Mouse (Mus musculus) thymus, adult 2 months (tissue): Measurements from ENCODE around the gene Grap2. TPM values are rescaled to one million over a fixed set of nuclear protein-coding genes. Genes with fewer than 3 reads are reported as not detected.

ENCODE experiments used
- DNase-seq: peaks from one replicate; pipeline ENCODE4 v3.0.0; 2021
- H3K27ac ChIP-seq: fragments of 200-500 bp; 2 replicates; pipeline ENCODE4 v1.5.1; 2012; ENCODE audit warnings: low read length, control low read depth; ENCODE audit not compliant: control insufficient read depth, insufficient read depth
- H3K27me3 ChIP-seq: fragments of 200-500 bp; 2 replicates; pipeline ENCODE4 v1.6.1; 2012; ENCODE audit warnings: mild to moderate bottlenecking, low read length, moderate library complexity, mixed read lengths; ENCODE audit not compliant: control insufficient read depth, insufficient read depth
- H3K36me3 ChIP-seq: fragments of 200-500 bp; 2 replicates; pipeline ENCODE4 v1.6.1; 2012; ENCODE audit warnings: mild to moderate bottlenecking, low read length, moderate library complexity; ENCODE audit not compliant: control insufficient read depth, insufficient read depth
- H3K4me1 ChIP-seq: fragments of 200-500 bp; replicated peaks from 2 replicates; pipeline ENCODE4 v1.6.1; 2012; ENCODE audit warnings: low read length; ENCODE audit not compliant: control insufficient read depth, insufficient read depth
- H3K4me3 ChIP-seq: fragments of 200-500 bp; 2 replicates; pipeline ENCODE4 v1.5.1; 2012; ENCODE audit warnings: mild to moderate bottlenecking, low read length, control low read depth, moderate library complexity; ENCODE audit not compliant: control insufficient read depth, insufficient read depth
- CTCF ChIP-seq: fragments of 200-500 bp; IDR thresholded peaks from 2 replicates; pipeline ENCODE4 v1.5.1; 2012; ENCODE audit warnings: mild to moderate bottlenecking, control low read depth, low read length, moderate library complexity, borderline replicate concordance; ENCODE audit not compliant: control insufficient read depth, poor library complexity, insufficient read depth; ENCODE audit errors: extremely low read depth
- POLR2A ChIP-seq: fragments of 200-500 bp; IDR thresholded peaks from 2 replicates; pipeline ENCODE4 v1.6.1; 2012; ENCODE audit warnings: mild to moderate bottlenecking, low read length, control low read depth, moderate library complexity; ENCODE audit not compliant: control insufficient read depth, poor library complexity, insufficient read depth; ENCODE audit errors: extremely low read depth
- WGBS: fragments of 180-500 bp; shearing (Covaris S2); methylation state at CpG from one replicate; pipeline ENCODE4 v1.1.7; 2018; 5-methylcytosine and 5-hydroxymethylcytosine counted together
- polyA plus RNA-seq: library from polyadenylated mRNA; depleted of rRNA; stranded (reverse); fragments of >200 nt; gene quantifications from 2 replicates; pipeline ENCODE4 v1.2.3, GENCODE M21; 2012

The Grap2 gene
- polyA plus RNA-seq, 1 experiment: 139 TPM

- Histone ChIP-seq H3K36me3 (no peaks in the 10 kb centered on the region), H3K27ac (no peak overlapping the region), H3K4me1 (no peaks in the 10 kb centered on the region), H3K27me3 (no peaks in the 10 kb centered on the region), H3K4me3 (no peak overlapping the region)
- DNase-seq: no peak
- TF ChIP-seq POLR2A (no peak), CTCF (no peak)
- WGBS: 85% methylated on average over 4 of the region's 4 CpGs
These were observed 92.0 kb downstream of the Grap2 start for GRCm38 (mm10) chr15:80664444-80664843.

- no peak for DNase-seq
- peaks cover 16% of the 10 kb centered on the region for H3K4me1 ChIP-seq
- no peak for TF ChIP-seq POLR2A
- no peak for TF ChIP-seq CTCF
- no peaks in the 10 kb centered on the region; the same call in 1 of the 2 replicates for H3K27me3 ChIP-seq
- 35% methylated on average over 85 of the region's 85 CpGs for WGBS
- no peak within 1 kb of the TSS for H3K27ac ChIP-seq
- no peaks in the 10 kb centered on the region for H3K36me3 ChIP-seq
- H3K4me3 ChIP-seq: peak within 1 kb of the TSS; percentile 19; the same call in 1 of the 2 replicates
These were observed 99.2 kb downstream of the Grap2 start, which contains the start of gene Fam83f for GRCm38 (mm10) chr15:80671295-80672252. TSS of gene Fam83f (plus strand) at chr15:80671847.

- 90% methylated on average over 2 of the region's 2 CpGs for WGBS
- DNase-seq: no peak
- Histone ChIP-seq H3K27ac (no peak overlapping the region), H3K27me3 (no peaks in the 10 kb centered on the region; the same call in 1 of the 2 replicates), H3K4me3 (no peak overlapping the region), H3K36me3 (no peaks in the 10 kb centered on the region), H3K4me1 (peaks cover 16% of the 10 kb centered on the region)
- TF ChIP-seq CTCF: no peak
- no peak for TF ChIP-seq POLR2A
These were observed 100.4 kb downstream of the Grap2 start for GRCm38 (mm10) chr15:80672810-80673209.

GRCm38 (mm10) chr15:80673337-80674095 is 101.1 kb downstream of the Grap2 start:
- H3K27me3 ChIP-seq: no peaks in the 10 kb centered on the region; the same call in 1 of the 2 replicates
- no peak for DNase-seq
- TF ChIP-seq CTCF (no peak), POLR2A (no peak)
- no peak overlapping the region for H3K4me3 ChIP-seq
- no peaks in the 10 kb centered on the region for H3K36me3 ChIP-seq
- H3K4me1 ChIP-seq: peaks cover 16% of the 10 kb centered on the region
- H3K27ac ChIP-seq: no peak overlapping the region
- WGBS: 82% methylated on average over 4 of the region's 4 CpGs

- H3K27ac ChIP-seq: no peak overlapping the region
- no peaks in the 10 kb centered on the region for H3K36me3 ChIP-seq
- no peak for DNase-seq
- no peak for TF ChIP-seq POLR2A
- TF ChIP-seq CTCF: no peak
- 62% methylated on average over 6 of the region's 6 CpGs for WGBS
- no peaks in the 10 kb centered on the region; the same call in 1 of the 2 replicates for H3K27me3 ChIP-seq
- no peak overlapping the region for H3K4me3 ChIP-seq
- peaks cover 16% of the 10 kb centered on the region for H3K4me1 ChIP-seq
These were observed 102.3 kb downstream of the Grap2 start for GRCm38 (mm10) chr15:80674700-80675099.

GRCm38 (mm10) chr15:80679515-80680215 is 107.3 kb downstream of the Grap2 start:
- H3K4me1 ChIP-seq: peaks cover 45% of the 10 kb centered on the region
- no peaks in the 10 kb centered on the region for H3K36me3 ChIP-seq
- no peak for DNase-seq
- H3K27ac ChIP-seq: no peak overlapping the region
- TF ChIP-seq POLR2A (no peak), CTCF (no peak)
- H3K4me3 ChIP-seq: no peak overlapping the region
- no peaks in the 10 kb centered on the region for H3K27me3 ChIP-seq
- 85% methylated on average over 8 of the region's 8 CpGs for whole genome bisulfite sequencing
